Mouse (Mus musculus): ENCODE data around the gene Dio1.

The Dio1 gene

GRCm38 (mm10) chr4:107243365-107244333 is 63.3 kb downstream of the Dio1 start:
- DNase-seq: no peak

All from spleen, adult 18-20 months (tissue).